Mouse (Mus musculus) liver, embryonic 11.5 days (tissue): ENCODE results near the gene Adcy4. TPM values are rescaled to one million over a fixed set of nuclear protein-coding genes. Genes with fewer than 3 reads are reported as not detected.

Experiments
- ATAC-seq: fragments of 200-750 bp; cut with Nextera tagmentation; replicated peaks from 2 replicates; pipeline ENCODE4 v1.8.0; 2017; ENCODE audit warnings: moderate number of reproducible peaks, mild to moderate bottlenecking, moderate TSS enrichment, moderate library complexity; ENCODE audit not compliant: low FRiP score
- DNase-seq: peaks from one replicate; pipeline ENCODE4 v3.0.0-alpha.2; 2017; ENCODE audit warnings: low spot score
- H3K27ac ChIP-seq: fragments of 300-500 bp; sonication (generic); 2 replicates; pipeline ENCODE4 v1.5.1; 2014; ENCODE audit warnings: mild to moderate bottlenecking, low read depth, low read length, control low read depth
- H3K27me3 ChIP-seq: fragments of 300-500 bp; sonication (generic); replicated peaks from 2 replicates; pipeline ENCODE4 v1.6.1; 2014; ENCODE audit warnings: low read length, mixed read lengths; ENCODE audit not compliant: control insufficient read depth, insufficient read depth
- H3K36me3 ChIP-seq: fragments of 300-500 bp; sonication (generic); 2 replicates; pipeline ENCODE4 v1.6.1; 2014; ENCODE audit warnings: mild to moderate bottlenecking, low read length, moderate library complexity, mixed read lengths; ENCODE audit not compliant: control insufficient read depth, insufficient read depth
- H3K4me1 ChIP-seq: fragments of 300-500 bp; sonication (generic); replicated peaks from 2 replicates; pipeline ENCODE4 v1.6.1; 2014; ENCODE audit warnings: low read length, mixed read lengths; ENCODE audit not compliant: control insufficient read depth, insufficient read depth
- H3K4me2 ChIP-seq: fragments of 300-500 bp; sonication (generic); 2 replicates; pipeline ENCODE4 v1.6.1; 2014; ENCODE audit warnings: mild to moderate bottlenecking, control low read depth, moderate library complexity
- H3K4me3 ChIP-seq: fragments of 300-500 bp; sonication (generic); 2 replicates; pipeline ENCODE4 v1.5.1; 2014; ENCODE audit warnings: low read depth, low read length, control low read depth
- H3K9ac ChIP-seq: fragments of 300-500 bp; sonication (generic); 2 replicates; pipeline ENCODE4 v1.6.1; 2014; ENCODE audit warnings: low read depth, low read length, control low read depth
- H3K9me3 ChIP-seq: fragments of 300-500 bp; sonication (generic); 2 replicates; pipeline ENCODE4 v1.6.1; 2016; ENCODE audit warnings: low read length, inconsistent platforms, mixed read lengths; ENCODE audit not compliant: control insufficient read depth
- WGBS: fragments of 180-500 bp; shearing (Covaris S2); extraction: QIAGEN DNeasy Blood & Tissue Kit; methylation state at CpG from one replicate; pipeline ENCODE4 v1.1.7; 2014; 5-methylcytosine and 5-hydroxymethylcytosine counted together
- polyA plus RNA-seq: library from polyadenylated mRNA; unstranded; fragments of >200 nt; fragmentation: Nextera tagmentation; extraction: Ambion mirVana; gene quantifications from 2 replicates; pipeline ENCODE4 v1.2.1, GENCODE M21; 2014

The Adcy4 gene
- polyA plus RNA-seq, 1 experiment from 2014 or later: 3.9 TPM

DNA sequence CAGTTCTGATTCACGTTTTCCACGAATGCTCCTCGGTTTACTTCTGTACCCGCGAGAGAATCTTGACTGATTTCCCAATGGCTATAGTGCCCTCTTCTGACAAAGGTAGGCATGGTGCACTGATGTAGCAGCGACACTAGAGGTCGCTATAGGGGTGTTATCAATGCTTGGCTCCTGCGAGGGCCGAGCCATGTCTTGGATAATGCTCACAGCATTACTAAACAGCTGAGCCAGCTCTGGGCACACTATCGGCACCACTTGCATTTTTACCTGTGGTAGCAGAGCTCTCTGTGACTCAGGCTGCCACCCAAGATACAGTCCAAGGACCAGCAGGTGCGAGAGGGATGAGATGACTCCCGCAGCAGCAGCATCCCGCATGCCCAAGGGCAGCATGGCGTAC is 2.6 kb downstream of the Adcy4 start:
- whole genome bisulfite sequencing: 18% methylated on average over 14 of the region's 14 CpGs
- Histone ChIP-seq H3K4me2 (peak overlapping the region; percentile 31; the same call in 1 of the 2 replicates), H3K4me3 (no peak overlapping the region), H3K27me3 (peaks cover 40% of the 10 kb centered on the region), H3K4me1 (peaks cover 11% of the 10 kb centered on the region), H3K9ac (no peak overlapping the region), H3K27ac (no peak overlapping the region), H3K36me3 (no peaks in the 10 kb centered on the region), H3K9me3 (no peaks in the 10 kb centered on the region)
- DNase-seq: peak; percentile 53
- 0 out of 2 replicates have a peak, but pooled peaks have one; percentile 56 for ATAC-seq

DNA sequence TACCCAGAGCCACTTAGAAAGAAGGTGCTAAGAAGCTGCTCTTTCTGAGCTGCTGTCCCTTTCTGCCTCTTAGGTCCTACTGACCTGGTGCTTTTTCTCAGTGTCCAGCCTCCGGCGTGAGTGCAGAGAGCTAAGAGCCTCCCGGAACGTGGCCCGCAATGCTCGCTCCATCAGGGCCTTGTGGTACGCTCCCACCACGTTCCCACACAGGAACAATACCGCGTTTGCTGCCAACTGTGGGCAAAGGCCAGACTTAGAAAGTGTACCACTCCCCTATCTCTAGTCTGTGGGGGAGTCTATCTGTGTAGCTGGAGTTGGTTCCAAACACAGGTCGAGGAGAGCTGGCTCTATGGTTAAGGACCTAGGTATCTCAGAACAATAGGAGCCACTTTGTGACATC is 3.2 kb downstream of the Adcy4 start:
- no peak overlapping the region for H3K4me3 ChIP-seq
- DNase-seq: no peak
- H3K4me1 ChIP-seq: peaks cover 11% of the 10 kb centered on the region
- H3K9ac ChIP-seq: no peak overlapping the region
- H3K9me3 ChIP-seq: no peaks in the 10 kb centered on the region
- no peaks in the 10 kb centered on the region for H3K36me3 ChIP-seq
- H3K27ac ChIP-seq: no peak overlapping the region
- H3K4me2 ChIP-seq: peak overlapping the region; percentile 11; the same call in 1 of the 2 replicates
- no peak for ATAC-seq
- peaks cover 36% of the 10 kb centered on the region for H3K27me3 ChIP-seq
- WGBS: 79% methylated on average over 11 of the region's 11 CpGs

DNA sequence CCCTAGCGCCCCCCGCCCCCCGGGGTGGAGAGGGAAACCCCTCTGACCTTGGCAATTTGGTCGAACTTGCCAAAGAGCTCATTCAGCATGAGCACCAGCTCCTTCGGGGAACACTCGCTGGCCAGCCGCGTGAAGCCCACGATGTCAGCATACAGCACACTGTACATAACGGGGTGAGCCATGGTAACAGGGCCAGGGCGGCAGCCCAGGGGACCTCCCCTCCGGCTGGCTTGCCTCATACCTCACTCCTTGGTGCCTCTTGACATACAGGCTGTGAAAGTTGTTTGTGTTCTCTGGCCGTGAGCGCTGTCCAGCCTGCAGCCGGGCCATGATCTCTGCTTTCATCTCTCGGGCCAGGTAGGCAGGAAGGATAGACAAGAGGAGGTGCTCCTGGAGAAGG is 4.2 kb downstream of the Adcy4 start:
- Histone ChIP-seq H3K4me1 (peaks cover 11% of the 10 kb centered on the region), H3K36me3 (no peaks in the 10 kb centered on the region), H3K27ac (no peak overlapping the region), H3K9me3 (no peaks in the 10 kb centered on the region), H3K27me3 (peaks cover 33% of the 10 kb centered on the region), H3K4me2 (no peak overlapping the region), H3K9ac (no peak overlapping the region), H3K4me3 (no peak overlapping the region)
- 63% methylated on average over 16 of the region's 16 CpGs for WGBS
- ATAC-seq (no peak), DNase-seq (no peak)

DNA sequence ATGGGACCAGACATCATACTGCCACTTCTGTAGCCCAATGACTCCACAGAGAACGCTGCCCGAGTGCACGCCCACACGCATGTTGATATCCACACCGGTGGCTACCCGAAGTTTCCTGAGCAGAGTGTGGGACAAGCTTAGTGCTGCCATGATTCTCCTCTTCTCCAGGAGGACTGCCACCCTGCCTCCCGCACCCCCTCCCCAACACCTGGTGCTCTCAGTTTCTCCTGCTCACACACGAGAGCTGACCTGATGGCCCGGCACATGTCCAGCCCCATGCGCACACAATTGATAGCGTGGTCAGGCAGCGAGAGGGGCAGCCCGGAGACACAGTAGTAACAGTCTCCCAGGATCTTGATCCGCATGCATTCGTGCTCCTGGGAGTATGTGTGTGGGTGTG is 5.2 kb downstream of the Adcy4 start:
- Histone ChIP-seq H3K27me3 (peaks cover 24% of the 10 kb centered on the region), H3K4me1 (peaks cover 11% of the 10 kb centered on the region), H3K9me3 (no peaks in the 10 kb centered on the region), H3K4me2 (no peak overlapping the region), H3K27ac (no peak overlapping the region), H3K4me3 (no peak overlapping the region), H3K36me3 (no peaks in the 10 kb centered on the region), H3K9ac (no peak overlapping the region)
- ATAC-seq: no peak
- WGBS: 85% methylated on average over 15 of the region's 15 CpGs
- DNase-seq: no peak

DNA sequence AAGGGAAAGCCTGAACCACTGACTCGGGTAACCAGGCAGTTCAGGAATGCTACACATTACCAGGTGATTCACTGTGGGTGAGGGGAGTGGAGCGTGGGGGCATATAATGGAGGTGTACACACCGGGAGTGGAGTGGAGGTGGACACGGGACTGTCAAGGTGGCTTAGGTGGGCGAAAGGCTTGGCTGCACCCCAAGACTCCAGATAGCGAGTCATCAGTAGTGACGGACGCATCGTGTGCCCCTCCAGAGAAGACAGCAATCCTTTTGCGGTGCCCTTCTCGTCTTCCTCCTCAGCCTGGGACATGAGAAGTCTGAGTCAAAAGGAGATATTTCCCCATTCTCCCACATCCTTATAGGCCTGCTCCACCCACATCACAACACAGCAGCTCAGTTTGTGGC is 6.1 kb downstream of the Adcy4 start:
- no peak for DNase-seq
- Histone ChIP-seq H3K4me2 (no peak overlapping the region), H3K4me3 (no peak overlapping the region), H3K9me3 (no peaks in the 10 kb centered on the region), H3K4me1 (peaks cover 11% of the 10 kb centered on the region), H3K9ac (no peak overlapping the region), H3K27me3 (peaks cover 18% of the 10 kb centered on the region), H3K27ac (no peak overlapping the region), H3K36me3 (no peaks in the 10 kb centered on the region)
- ATAC-seq: no peak
- WGBS: 88% methylated on average over 11 of the region's 11 CpGs

DNA sequence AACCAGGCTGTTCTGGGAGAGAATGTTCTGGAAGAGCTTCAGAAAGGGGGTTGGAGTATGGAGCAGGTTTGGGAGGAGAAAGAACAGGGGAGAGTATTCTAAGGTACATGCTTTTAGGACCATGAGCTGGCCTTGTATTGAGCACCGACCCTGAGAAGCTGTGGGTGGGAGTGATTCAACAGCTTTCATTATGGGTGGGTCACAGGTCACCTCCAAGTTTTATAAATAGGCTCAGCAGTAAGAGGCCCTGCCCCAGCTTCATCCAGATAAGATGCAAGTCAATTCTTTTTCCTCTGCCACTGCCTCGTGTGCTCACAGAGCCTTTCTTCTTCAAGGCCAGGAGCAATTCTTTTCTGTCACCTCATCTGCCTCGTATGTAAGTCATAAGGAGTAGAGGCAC is 6.7 kb downstream of the Adcy4 start:
- no peak overlapping the region for H3K27ac ChIP-seq
- no peak overlapping the region for H3K4me3 ChIP-seq
- WGBS: 31% methylated on average over 3 of the region's 3 CpGs
- peaks cover 15% of the 10 kb centered on the region for H3K27me3 ChIP-seq
- ATAC-seq (no peak), DNase-seq (no peak)
- H3K4me1 ChIP-seq: peaks cover 11% of the 10 kb centered on the region
- H3K4me2 ChIP-seq: no peak overlapping the region
- H3K9me3 ChIP-seq: no peaks in the 10 kb centered on the region
- H3K36me3 ChIP-seq: no peaks in the 10 kb centered on the region
- H3K9ac ChIP-seq: no peak overlapping the region

DNA sequence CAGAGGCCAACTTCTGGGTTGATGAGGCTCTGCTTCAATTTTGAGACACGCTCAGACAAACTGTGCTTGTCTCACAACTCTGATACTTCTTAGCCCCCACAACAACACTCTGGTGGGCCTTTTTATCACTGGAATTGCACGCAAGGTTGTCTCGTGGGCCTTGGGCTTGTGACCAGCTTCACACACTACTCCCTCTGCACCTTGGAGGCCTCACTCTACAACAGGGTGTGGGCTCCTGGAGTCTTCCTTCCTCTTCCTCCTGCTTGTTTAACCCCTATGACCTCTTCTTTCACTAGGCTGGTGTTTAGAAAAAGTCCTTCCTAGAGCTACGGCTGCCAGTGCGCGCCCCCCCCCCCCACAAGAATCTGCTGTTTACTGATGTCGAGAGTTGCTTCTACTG is 7.2 kb downstream of the Adcy4 start:
- ATAC-seq: no peak
- Histone ChIP-seq H3K4me1 (peaks cover 9% of the 10 kb centered on the region), H3K27me3 (peaks cover 11% of the 10 kb centered on the region), H3K4me2 (no peak overlapping the region), H3K9me3 (no peaks in the 10 kb centered on the region), H3K4me3 (no peak overlapping the region), H3K27ac (no peak overlapping the region), H3K36me3 (no peaks in the 10 kb centered on the region), H3K9ac (no peak overlapping the region)
- 55% methylated on average over 7 of the region's 7 CpGs for WGBS
- no peak for DNase-seq

DNA sequence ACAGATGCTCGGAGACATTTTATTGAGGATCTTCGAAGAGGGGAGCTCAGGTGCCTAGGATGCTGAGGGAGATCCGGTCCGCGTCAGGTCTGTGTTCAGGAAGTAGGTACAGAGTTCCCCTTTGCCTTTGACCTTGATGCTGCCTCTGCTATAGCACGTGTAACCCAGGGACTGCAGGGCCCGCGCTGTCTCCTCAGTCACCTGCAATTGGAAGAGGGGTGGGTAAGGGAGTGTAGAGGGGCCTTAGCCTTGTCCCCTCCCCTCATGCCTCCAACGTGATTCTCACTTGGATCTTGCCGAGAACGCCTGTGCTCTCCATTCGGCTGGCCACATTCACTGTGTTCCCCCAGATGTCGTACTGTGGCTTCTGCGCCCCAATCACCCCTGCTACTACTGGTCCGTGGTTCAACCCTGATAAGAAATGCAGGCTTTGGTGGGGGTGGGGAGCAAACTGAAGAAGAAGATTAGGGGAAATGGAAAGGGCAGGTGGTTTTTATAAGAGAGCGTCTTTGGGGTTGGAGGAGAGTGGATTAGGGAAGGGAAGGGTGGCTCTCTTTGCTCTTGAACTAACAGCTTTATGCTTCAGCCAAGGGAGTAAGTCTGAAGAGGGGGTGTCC is 14.7 kb downstream of the Adcy4 start:
- DNase-seq: no peak
- Histone ChIP-seq H3K4me2 (peak overlapping the region; percentile 46), H3K27ac (peak overlapping the region; percentile 41), H3K4me1 (peaks cover 19% of the 10 kb centered on the region), H3K9ac (peak overlapping the region; percentile 35; the same call in 1 of the 2 replicates), H3K27me3 (peaks cover 26% of the 10 kb centered on the region), H3K4me3 (0 out of 2 replicates have a peak overlapping the region, but pooled peaks have one; percentile 1), H3K36me3 (no peaks in the 10 kb centered on the region), H3K9me3 (no peaks in the 10 kb centered on the region)
- 45% methylated on average over 16 of the region's 16 CpGs for WGBS
- peak; percentile 79 for ATAC-seq

DNA sequence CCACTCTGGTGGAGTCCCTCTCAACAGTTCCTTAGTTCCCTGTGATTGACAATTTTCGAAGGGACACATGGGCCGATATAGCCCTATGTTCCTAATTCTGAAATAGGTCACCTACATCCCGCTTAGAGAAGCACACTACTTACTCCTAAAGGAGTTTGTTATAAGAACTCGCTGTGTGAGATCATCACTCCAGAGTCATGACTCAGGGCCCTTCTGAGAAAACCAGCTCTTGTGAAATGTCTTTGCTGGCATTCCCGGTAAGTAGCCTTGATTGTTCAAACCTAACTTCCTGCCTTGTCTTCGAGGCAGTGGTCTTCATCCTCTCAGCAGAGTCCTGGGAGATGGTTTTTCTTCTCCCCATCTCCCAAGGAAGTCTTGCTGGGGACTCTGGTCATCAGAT is 15.3 kb downstream of the Adcy4 start:
- H3K36me3 ChIP-seq: no peaks in the 10 kb centered on the region
- H3K9me3 ChIP-seq: no peaks in the 10 kb centered on the region
- no peak for DNase-seq
- peak overlapping the region; percentile 74; the same call in 1 of the 2 replicates for H3K4me2 ChIP-seq
- H3K4me1 ChIP-seq: peaks cover 19% of the 10 kb centered on the region
- no peak overlapping the region for H3K27ac ChIP-seq
- H3K9ac ChIP-seq: no peak overlapping the region
- H3K27me3 ChIP-seq: peaks cover 25% of the 10 kb centered on the region
- no peak for ATAC-seq
- WGBS: 79% methylated on average over 6 of the region's 6 CpGs
- no peak overlapping the region for H3K4me3 ChIP-seq
